Mouse (Mus musculus) megakaryocyte, embryonic 14.5 days (primary cell): ENCODE data around the gene Hnrnpu. TPM values are rescaled to one million over a fixed set of nuclear protein-coding genes. Genes with fewer than 3 reads are reported as not detected.

Experiments
- H3K27me3 ChIP-seq: replicated peaks from 2 replicates; pipeline ENCODE3; 2012; ENCODE audit warnings: inconsistent platforms
- H3K36me3 ChIP-seq: replicated peaks from 2 replicates; pipeline ENCODE3; 2012; ENCODE audit warnings: low read length, inconsistent platforms, mixed read lengths
- H3K4me1 ChIP-seq: 2 replicates; pipeline ENCODE4 v1.6.1; 2012; ENCODE audit warnings: inconsistent platforms
- H3K4me3 ChIP-seq: replicated peaks from 2 replicates; pipeline ENCODE3; 2012; ENCODE audit warnings: moderate library complexity, mild to moderate bottlenecking, inconsistent platforms
- H3K9me3 ChIP-seq: 2 replicates; pipeline ENCODE4 v1.6.1; 2012; ENCODE audit warnings: inconsistent platforms
- FLI1 ChIP-seq: IDR thresholded peaks from 2 replicates; pipeline ENCODE4 v1.6.1; 2012; ENCODE audit warnings: low read length, inconsistent platforms, mixed read lengths
- GATA1 ChIP-seq: IDR thresholded peaks from 3 replicates; pipeline ENCODE4 v1.6.1; 2012; ENCODE audit warnings: mixed read lengths, low read length, inconsistent platforms, borderline replicate concordance
- polyA plus RNA-seq: library from polyadenylated mRNA; stranded (reverse); fragments of >175 nt; gene quantifications from 2 replicates; pipeline ENCODE4 v1.2.3, GENCODE M21; 2012; ENCODE audit warnings: low replicate concordance; ENCODE audit not compliant: insufficient read depth

Gene Hnrnpu
- polyA plus RNA-seq, result 67.1 and 198 TPM in 2 replicates

- H3K27me3 ChIP-seq, result no peaks in the 10 kb centered on the region
- TF ChIP-seq FLI1 (no peak), GATA1 (no peak)
- peaks cover 47% of the 10 kb centered on the region for H3K4me1 ChIP-seq
- H3K36me3 ChIP-seq, result peaks cover 32% of the 10 kb centered on the region
- H3K4me3 ChIP-seq, result peak within 1 kb of the TSS; percentile 99
- no peaks in the 10 kb centered on the region for H3K9me3 ChIP-seq
These were observed at the start of gene Hnrnpu for GRCm38 (mm10) chr1:178337551-178338317. Gene Hnrnpu, minus strand, starts transcription at chr1:178337797.

DNA sequence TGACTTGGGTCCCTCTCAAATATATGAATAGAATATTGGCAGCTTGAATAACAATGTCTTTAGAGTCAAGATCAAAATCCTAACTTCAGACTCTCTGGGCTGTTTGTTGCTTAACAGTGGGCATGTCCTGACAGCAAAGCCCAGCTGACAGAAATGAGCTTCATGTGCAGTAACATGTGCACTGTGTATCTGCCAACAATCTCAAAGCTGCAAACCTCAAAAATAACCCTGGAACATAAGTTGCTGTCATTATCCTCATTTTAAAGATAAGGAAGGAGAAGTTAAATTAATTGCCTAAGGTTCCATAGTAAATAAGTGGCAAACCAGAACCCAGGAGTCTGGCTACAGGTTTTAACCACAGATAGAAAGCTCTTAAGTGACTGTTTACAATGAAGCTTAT is 44.6 kb upstream of the Hnrnpu start:
- no peak for TF ChIP-seq GATA1
- no peak for TF ChIP-seq FLI1

DNA sequence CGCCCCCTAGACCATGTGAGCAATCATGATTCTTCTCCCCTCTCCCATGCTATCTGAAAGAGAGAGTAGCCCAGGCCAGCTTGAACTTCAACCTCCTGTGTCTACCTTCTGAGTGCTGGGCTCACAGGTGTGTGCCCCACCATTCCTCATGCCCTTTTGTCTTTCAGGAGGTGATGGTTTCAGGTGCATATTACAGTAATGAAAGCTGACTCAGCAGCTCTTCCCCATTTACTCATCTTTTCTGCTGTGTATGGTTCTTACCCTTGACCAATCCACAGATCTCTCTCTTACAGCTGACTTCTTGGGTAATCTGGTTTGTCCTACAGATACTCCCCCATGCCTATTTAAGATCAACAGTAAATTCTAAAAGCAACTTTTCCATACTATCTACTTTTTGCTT is 41.6 kb upstream of the Hnrnpu start:
- H3K4me3 ChIP-seq, result no peak overlapping the region
- no peaks in the 10 kb centered on the region for H3K9me3 ChIP-seq
- H3K36me3 ChIP-seq, result no peaks in the 10 kb centered on the region
- TF ChIP-seq FLI1, result no peak
- no peak for TF ChIP-seq GATA1
- no peaks in the 10 kb centered on the region for H3K27me3 ChIP-seq
- peaks cover 31% of the 10 kb centered on the region for H3K4me1 ChIP-seq

More for the DNA sequence above, 44.6 kb upstream of the Hnrnpu start:
- Histone ChIP-seq H3K36me3 (no peaks in the 10 kb centered on the region), H3K4me1 (peaks cover 15% of the 10 kb centered on the region; the same call in 1 of the 2 replicates), H3K27me3 (no peaks in the 10 kb centered on the region), H3K4me3 (no peak overlapping the region), H3K9me3 (no peaks in the 10 kb centered on the region)

DNA sequence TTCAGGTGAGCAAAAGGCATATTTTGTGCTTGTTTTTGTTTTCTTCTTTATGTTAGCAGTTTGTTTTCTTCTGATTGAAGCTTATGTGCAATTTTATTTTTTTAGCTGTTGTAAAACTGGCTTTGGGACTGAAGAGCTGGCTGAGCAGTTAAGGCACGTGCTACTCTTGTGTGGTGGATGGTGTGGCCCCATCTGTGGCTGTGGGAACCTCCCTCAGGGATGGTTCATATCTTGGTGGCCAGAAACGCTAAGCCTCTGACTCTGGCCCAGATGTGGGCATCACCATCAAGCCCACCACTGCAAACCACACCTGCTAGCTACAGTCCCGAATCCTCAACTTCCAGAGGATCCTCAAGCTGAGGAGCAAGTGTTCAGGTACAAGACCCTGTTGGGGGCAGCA is 40.5 kb upstream of the Hnrnpu start:
- Histone ChIP-seq H3K27me3 (no peaks in the 10 kb centered on the region), H3K9me3 (no peaks in the 10 kb centered on the region), H3K4me3 (no peak overlapping the region), H3K36me3 (no peaks in the 10 kb centered on the region), H3K4me1 (peaks cover 33% of the 10 kb centered on the region)
- no peak for TF ChIP-seq FLI1
- TF ChIP-seq GATA1, result no peak

- peaks cover 40% of the 10 kb centered on the region for H3K4me1 ChIP-seq
- no peaks in the 10 kb centered on the region for H3K36me3 ChIP-seq
- no peak overlapping the region for H3K4me3 ChIP-seq
- TF ChIP-seq GATA1 (no peak), FLI1 (no peak)
- H3K9me3 ChIP-seq, result no peaks in the 10 kb centered on the region
- no peaks in the 10 kb centered on the region for H3K27me3 ChIP-seq
These were observed 39.3 kb upstream of the Hnrnpu start for GRCm38 (mm10) chr1:178376907-178377306.

GRCm38 (mm10) chr1:178376061-178376460 is 38.5 kb upstream of the Hnrnpu start:
- Histone ChIP-seq H3K36me3 (no peaks in the 10 kb centered on the region), H3K4me1 (peaks cover 40% of the 10 kb centered on the region)
- no peak for TF ChIP-seq FLI1
- TF ChIP-seq GATA1, result no peak

DNA sequence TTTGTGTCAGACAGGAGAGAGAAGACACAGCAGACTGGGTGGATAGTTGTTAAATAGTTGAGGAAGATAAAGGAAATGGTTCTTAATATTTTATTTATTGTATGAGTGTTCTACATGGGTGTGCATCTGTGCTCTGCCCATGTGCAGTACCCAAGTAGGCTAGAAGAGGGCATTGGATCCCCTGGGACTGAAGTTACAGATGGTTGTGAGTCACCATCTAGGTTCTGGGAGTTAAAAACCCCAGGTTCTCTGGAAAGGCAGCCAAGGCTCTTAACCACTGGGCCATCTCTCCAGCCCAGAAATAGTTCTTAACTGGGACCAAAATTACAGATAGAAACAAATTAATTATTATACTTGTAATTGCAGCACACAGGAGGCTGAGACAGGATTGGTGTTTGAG is 37.8 kb upstream of the Hnrnpu start:
- H3K4me1 ChIP-seq, result peaks cover 42% of the 10 kb centered on the region
- H3K36me3 ChIP-seq, result peaks cover 1% of the 10 kb centered on the region
- TF ChIP-seq GATA1 (no peak), FLI1 (no peak)

More at GRCm38 (mm10) chr1:178376061-178376460, 38.5 kb upstream of the Hnrnpu start:
- H3K9me3 ChIP-seq, result no peaks in the 10 kb centered on the region
- H3K4me3 ChIP-seq, result no peak overlapping the region
- H3K27me3 ChIP-seq, result no peaks in the 10 kb centered on the region

DNA sequence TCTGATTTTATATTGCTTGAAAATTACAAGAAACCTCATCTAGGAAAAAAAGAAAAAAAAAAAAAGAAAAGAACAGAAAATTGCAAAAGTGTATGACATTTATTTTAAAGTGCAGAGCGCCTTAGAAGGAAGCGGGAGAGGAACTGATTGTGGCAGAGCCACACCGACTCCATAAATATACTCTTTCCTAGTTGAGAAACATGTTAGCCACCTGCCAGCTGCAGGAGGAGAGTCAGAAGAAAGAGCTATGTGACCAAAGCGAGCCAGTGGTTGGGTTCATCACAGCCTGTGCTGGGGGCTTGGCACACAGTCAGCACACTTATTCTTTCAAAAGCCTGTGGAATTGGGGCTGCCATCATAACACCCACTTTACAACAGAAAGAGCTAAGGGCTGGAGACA is 35.1 kb upstream of the Hnrnpu start:
- no peak for TF ChIP-seq FLI1
- no peak for TF ChIP-seq GATA1
- Histone ChIP-seq H3K9me3 (no peaks in the 10 kb centered on the region), H3K4me3 (no peak overlapping the region), H3K36me3 (peaks cover 2% of the 10 kb centered on the region), H3K27me3 (no peaks in the 10 kb centered on the region), H3K4me1 (peaks cover 59% of the 10 kb centered on the region)

More for the DNA sequence above, 37.8 kb upstream of the Hnrnpu start:
- Histone ChIP-seq H3K27me3 (no peaks in the 10 kb centered on the region), H3K4me3 (no peak overlapping the region), H3K9me3 (no peaks in the 10 kb centered on the region)

GRCm38 (mm10) chr1:178369272-178369651 is 31.7 kb upstream of the Hnrnpu start:
- Histone ChIP-seq H3K9me3 (no peaks in the 10 kb centered on the region), H3K4me1 (peaks cover 50% of the 10 kb centered on the region), H3K27me3 (no peaks in the 10 kb centered on the region), H3K4me3 (peak overlapping the region; percentile 94), H3K36me3 (peaks cover 2% of the 10 kb centered on the region)
- TF ChIP-seq FLI1, result no peak
- TF ChIP-seq GATA1, result no peak

DNA sequence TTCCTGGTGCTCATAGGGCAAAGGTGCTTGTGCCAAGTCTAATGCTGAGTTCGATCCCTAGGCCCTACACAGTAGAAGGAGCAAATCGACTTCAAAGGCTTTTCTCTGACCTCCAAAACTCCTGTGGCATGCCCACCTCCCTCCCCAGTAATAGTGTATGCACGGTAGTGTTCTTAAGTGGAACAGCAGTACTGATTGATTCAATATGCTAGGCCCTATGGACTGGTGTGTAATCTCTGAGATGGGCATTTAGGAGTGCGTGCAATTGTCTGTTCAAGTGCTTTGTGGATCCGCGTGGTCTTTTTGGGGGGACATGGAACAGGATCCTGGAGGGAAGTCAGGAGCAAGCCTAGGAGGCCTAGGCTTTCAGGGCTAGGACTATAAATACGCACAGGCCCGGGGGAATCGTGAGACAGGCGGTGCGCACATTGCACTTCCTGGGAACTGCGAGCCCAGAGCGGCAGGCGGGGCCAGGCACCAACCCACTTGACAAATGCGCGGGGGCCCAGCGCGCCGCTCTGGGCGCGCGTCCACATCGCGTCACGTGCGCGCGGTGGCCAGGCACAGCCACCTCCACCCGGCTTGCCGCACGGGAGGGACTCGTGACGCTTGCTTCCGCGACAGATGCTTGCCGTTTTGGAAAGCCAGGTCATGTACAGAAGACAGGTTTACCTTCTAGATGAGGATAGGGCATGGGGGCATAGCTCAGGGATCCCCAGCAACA is 31.1 kb upstream of the Hnrnpu start:
- TF ChIP-seq FLI1 (no peak), GATA1 (no peak)
- Histone ChIP-seq H3K4me1 (peaks cover 50% of the 10 kb centered on the region), H3K27me3 (no peaks in the 10 kb centered on the region), H3K9me3 (no peaks in the 10 kb centered on the region), H3K4me3 (peak overlapping the region; percentile 94), H3K36me3 (peaks cover 2% of the 10 kb centered on the region)
